Mouse (Mus musculus) brain, embryonic 14.5 days (tissue): ENCODE measurements at regions not wholly inside any gene's neighbourhood (a gene's known extent, or its start where the extent isn't known, plus 50 kb on each side); places are given as distances from the start of the nearest gene placed in this dataset.

Source experiments
- CTCF ChIP-seq: fragments of 200-500 bp; IDR thresholded peaks from 2 replicates; pipeline ENCODE4 v1.5.1; 2012; ENCODE audit warnings: inconsistent platforms, mild to moderate bottlenecking, moderate library complexity, borderline replicate concordance; ENCODE audit not compliant: insufficient read depth, insufficient read length; ENCODE audit errors: extremely low read depth
- POLR2A ChIP-seq: fragments of 200-500 bp; IDR thresholded peaks from 2 replicates; pipeline ENCODE4 v1.6.1; 2012; ENCODE audit warnings: mild to moderate bottlenecking, inconsistent platforms, borderline replicate concordance; ENCODE audit not compliant: poor library complexity, insufficient read depth, insufficient read length, severe bottlenecking; ENCODE audit errors: extremely low read depth

GRCm38 (mm10) chr11:32931018-32931417 is 106.6 kb upstream of the Smim23 start:
- TF ChIP-seq CTCF (no peak), POLR2A (no peak)
